Mouse (Mus musculus) adrenal gland (tissue): ENCODE data around the gene Coro2a.
"Not testable (repeated sequence)": the region's sequence is repeated elsewhere in the genome, so short reads cannot be mapped to it uniquely, and the experiment has no call there.

Experiments used
- intact Hi-C: fragments of 180-260 bp; cut with DNase I; formaldehyde crosslinking; loops from one replicate; pipeline ENCODE4 v1.15.1; 2025
- long read RNA-seq, 2 experiments: library from polyadenylated mRNA; unstranded; transcript quantifications; one replicate each; pipeline ENCODE4 v2.0.0; 2020; ENCODE audit warnings: borderline replicate concordance in 1 of 2; ENCODE audit not compliant: insufficient replicate concordance in 1 of 2

Coro2a gene
- long read RNA-seq, experiment 1, partial matches to known transcripts = 1 of 4 reads
- long read RNA-seq, experiment 1, other reads (novel, unspliced or antisense) = 3 of 4 reads
- long read RNA-seq, experiment 2, partial matches to known transcripts = 0 of 4 reads
- long read RNA-seq, experiment 2, other reads (novel, unspliced or antisense) = 4 of 4 reads

DNA sequence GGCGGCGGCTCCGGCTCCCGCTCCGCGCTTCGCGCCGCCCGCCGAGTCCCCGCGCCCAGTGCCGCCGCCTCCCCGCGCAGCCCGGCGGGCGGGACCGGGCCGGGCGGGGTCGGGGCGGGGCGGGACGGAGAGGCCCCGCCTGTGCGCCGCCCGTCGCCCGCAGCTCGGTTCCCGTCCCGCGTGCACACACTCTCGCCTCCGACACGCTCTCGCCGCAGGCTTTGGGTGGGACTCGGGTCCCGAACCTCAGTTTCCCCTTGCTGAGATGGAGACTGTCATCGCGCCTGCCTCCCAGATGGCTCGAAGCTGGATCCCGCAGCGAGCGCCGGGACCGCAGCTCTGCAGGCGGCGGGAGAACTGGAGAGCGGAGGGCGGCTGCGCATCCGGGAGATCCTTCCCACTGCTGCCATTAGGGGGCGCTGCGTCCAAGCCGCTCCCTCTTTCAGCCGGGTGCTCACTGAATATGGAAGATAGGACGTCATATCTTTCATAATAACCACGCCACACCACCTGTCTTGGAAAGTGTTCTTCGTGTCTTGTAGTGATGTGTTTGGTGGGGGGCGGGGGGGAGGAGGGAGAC, at the start of gene Coro2a:
TSS of gene Coro2a (minus strand) at position 359 of the 580 bp plus-strand sequence.
- intact Hi-C loops = loop anchor here (10.0 kb wide), 1 partner anchor 97 kb away; no protein-coding TSS in a partner anchor

DNA sequence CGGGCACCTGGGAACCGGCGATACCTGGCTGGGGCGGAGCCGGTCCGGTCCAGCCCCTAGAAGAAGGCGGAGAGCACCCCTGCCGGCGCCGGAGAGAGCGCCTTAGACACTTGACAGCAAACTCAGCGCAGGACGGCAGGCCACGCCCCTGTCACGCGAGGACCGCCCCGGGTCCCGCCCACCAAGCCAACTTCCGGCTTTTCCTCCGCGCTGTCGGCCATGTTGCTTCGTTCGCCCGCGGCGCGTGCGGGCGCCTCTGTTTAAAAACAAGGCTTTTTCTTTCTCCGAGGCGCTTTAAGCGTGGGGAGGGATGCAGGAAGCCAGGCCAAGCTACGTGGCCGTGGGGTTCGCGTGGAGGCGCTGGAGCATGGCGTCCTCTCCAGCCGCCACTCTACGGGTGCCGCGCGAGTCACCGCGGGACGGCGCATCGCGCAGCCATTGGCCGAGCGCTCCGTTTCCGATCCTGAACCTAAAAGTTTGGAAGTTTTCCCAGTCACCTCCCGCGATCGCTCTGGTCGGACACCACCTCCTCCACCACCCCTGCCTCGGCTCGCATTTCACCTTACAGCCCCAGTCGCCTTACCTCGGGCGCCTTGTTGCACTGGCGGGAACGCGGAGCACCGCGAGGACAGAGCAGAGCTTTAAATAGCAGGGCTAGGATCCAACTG, 48.2 kb upstream of the Coro2a start, which contains the start of gene Tbc1d2:
TSS of gene Tbc1d2 (minus strand) at position 124 of the 668 bp plus-strand sequence.
- intact Hi-C loops = no loop called here

DNA sequence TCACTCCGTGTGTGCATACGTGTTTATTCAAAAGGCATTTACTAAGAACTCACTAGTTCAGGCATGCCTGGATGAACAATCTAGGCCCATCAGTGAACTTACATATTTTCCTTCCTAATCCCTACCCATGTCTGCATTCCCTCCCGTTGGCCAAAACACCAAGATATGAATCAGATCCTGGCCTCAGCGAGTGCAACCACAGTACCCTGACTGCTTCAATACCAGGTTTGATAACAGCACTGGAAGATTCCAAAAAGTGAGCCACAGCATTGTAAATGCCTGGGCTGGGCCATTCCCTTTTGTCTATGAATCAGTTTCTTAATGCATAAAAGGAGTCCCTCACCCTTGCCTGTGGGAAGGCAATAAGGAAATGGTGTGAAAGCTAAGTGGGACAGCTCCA, 47.2 kb upstream of the Coro2a start:
- intact Hi-C loops = no loop called here

DNA sequence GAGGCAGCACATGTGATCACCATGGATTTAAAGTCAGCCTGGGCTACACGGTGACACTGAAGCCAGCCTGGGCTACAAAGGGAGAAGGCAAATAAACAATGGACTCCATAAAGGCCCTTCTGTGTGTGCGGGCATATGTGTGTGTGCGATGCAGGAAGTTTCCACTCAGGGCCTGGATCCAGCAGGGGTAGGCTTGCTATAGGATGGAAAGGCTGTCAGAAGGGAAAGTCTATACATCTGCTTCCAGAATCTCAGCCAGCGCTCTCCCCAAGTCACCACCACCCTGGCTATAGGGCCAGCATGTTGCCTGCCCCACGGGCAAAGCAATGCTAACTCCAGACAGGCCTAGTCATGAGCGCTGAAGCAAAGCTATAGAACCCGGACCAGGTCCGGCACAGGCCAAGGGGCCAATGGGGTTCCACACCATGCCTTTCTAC, 41.7 kb upstream of the Coro2a start:
- intact Hi-C loops = no loop called here

DNA sequence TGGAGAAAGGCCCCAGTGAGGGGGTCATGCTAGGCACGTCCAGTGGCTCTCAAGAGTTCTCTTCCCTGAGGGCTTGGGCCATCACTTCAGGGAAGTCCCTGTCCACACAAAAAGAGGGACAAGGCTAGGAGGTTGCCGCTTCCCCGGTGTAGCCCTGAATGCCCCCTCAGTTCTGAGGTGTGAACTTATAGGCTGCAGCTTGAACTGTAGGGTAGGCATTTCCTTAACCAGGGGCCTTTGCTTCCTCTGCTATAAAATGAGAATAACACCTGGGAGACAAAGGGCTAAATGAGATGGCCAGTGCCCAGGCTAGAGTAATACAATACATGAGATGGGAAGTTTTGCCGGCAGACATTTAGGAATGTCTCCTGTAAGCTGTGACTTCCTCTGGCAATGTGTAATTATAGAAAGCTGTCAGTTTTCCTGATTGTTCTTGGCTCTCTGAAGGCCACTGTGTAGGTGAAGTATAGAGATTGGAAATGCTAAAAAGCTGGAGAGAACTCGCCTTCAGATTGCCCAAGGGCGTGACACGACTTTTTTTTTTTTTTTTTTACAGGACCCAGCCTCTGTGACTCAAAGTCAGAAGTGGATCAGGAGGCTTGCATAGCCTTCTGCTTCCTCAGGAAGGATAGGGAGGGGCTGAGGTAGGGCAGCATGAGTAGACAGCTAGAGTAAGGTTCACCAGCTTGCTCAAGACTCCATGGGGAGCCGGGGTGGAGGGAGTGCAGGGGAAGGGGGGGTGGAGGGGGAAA, 41.1 kb upstream of the Coro2a start:
- intact Hi-C loops = no loop called here

DNA sequence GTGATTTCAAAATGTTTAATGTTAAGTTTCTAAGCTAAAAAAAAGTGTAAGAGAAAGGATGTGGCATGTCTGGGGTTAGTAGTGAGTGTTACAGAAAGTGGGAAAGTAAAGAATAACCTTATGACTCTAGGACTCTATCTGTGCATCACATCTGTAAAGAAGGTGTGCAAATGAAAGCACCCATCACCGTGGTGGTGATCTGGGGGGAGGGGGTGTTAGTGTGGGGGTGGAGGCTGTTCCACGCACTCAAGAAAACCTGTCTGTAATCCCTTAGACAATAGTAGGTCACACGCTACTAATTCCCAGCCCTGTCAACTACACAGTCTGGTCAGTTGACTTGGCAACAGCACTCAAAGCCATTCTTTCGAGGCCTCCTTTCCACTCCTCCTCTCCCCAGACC, 39.3 kb upstream of the Coro2a start:
- intact Hi-C loops = no loop called here

DNA sequence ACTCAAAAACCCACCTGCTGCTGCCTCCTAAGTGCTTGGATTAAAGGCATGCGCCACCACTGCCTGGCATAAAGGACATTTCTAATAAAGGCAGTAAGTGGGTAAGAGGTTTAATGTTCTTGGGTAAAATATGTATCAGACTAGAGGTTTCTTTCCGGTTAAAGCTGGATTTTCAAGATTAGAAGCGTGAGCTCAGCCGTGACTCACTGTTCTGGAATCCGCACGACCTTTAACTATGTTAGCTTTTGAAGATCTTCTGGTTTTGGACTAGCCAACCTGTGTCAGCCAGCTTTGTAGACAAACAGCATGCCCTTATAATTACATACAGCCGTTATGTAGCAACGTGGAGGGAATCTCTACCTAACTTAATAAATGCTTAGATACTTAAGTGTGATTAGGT, 37.9 kb upstream of the Coro2a start:
- intact Hi-C loops = no loop called here

DNA sequence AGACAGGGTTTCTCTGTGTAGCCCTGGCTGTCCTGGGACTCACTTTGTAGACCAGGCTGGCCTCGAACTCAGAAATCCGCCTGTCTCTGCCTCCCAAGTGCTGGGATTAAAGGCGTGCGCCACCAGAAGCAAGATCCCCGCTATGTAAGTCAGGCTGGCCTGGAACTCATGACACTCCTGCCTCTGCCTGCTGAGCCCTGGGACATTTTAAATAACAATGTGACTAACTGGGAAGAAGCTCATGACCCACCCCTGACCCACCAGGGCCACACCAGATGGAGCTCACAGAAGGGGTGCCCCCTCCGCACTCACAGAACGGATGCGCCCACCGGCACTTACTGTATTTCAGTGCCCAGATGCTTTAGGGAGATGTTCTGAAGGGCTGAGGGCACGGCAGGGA, 35.2 kb upstream of the Coro2a start:
- intact Hi-C loops = not testable (repeated sequence)

DNA sequence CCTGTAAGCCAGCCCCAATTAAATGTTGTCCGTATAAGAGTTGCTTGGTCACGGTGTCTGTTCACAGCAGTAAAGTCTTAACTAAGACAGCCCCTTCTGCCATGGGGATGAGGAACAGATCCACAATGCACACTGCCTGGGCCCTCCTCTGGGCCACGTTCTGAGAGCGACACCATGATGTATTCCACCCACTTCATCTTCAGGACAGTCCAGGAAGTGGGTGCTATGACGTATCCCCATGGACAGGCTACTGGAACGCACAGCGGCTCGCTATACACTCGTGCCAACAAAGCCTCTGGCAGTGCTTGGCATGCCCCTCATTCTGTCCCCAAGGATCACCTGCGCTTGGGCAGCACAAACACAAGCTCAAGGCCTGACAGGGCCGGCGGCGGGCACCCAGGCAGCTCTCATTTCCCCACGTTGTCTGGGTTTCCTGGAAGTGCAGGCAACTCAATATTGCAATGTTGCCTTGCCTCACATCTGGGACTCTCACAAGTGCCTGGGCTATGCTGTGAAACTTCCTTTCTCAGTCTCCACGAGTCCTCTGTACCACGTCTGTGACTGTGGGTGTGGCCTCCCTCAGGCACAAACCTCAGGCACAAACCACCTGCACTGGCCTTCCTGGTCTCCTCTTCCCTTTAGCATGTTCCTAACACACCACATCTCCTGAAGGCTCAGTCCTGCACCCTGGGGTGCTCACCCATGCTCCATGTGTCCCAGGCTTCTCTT, 33.9 kb upstream of the Coro2a start:
- intact Hi-C loops = no loop called here

DNA sequence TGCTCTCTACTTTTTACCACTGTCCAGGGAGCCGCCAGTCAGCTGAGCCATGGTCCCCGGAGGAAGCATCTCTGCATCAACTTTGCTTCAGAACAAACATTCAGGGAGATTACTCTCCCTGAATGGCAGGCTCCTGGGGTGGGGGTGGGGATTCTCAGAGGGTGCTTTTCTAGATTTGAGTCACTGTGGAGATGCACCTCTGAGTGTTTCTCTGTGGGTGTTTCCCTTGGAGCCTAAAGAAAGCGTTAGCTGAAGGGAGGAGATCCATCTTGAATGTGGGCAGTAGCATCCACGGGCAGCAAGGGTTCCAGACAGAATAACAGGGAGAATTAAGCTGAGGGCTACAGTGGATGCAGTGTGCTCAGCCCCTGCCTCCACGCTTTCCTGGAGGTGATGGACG, 32.9 kb upstream of the Coro2a start:
- intact Hi-C loops = no loop called here

DNA sequence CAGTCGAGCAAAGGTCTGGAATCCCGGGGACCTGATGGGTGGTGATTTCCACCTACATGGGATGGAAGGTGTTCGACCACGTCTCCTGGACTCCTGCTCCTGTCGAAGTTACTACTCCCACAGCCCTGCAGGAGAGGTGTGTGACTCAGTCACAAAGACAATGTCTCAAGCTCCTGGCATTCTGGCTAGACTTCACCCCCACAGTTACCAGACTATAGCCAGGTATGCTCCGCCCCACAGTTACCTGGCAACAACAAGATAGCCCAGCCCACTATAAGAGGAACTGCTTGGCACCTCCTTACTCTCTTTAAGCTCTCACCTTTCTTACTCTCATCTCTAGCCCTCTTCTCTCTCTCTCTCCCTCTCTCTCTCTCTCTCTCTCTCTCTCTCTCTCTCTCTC, 31.6 kb upstream of the Coro2a start:
- intact Hi-C loops = not testable (repeated sequence)

DNA sequence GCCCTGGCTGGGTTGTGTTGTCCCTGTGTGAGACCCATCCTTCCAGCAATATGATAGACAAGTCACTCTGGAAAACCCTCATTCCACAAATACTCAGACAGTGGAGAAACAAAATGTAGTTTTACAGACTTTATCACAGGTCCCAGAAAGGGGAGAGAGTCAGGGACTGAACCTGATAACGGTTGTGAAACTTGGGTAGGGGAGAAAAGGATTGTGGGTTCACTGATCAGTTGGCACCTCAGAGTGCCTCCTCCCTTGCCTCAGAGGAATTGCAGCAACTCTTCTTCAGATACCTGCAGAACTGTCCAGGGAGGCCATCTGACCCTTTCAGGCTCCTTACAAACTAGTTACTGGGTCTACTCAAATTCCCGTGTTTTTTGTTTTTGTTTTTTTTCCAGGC, 30.5 kb upstream of the Coro2a start:
- intact Hi-C loops = no loop called here

DNA sequence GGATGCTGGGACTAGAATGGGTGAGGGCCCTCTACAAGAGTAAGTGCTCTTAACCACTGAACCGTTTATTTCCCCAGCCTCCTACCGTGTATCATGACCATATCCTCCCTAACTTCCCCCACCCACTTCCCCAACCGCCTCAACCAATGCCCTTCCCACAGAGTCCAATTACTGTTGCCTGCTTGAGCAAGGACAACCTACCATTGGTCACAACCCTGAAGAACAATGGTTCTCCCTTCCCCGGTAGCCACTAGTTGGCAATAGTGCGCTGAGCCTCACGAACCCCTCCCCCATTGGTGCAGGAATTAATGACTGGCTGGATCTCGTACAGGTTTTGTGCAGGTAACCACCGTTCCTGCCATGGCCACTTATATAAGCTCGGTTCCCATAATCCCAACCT, 28.4 kb upstream of the Coro2a start:
- intact Hi-C loops = no loop called here

DNA sequence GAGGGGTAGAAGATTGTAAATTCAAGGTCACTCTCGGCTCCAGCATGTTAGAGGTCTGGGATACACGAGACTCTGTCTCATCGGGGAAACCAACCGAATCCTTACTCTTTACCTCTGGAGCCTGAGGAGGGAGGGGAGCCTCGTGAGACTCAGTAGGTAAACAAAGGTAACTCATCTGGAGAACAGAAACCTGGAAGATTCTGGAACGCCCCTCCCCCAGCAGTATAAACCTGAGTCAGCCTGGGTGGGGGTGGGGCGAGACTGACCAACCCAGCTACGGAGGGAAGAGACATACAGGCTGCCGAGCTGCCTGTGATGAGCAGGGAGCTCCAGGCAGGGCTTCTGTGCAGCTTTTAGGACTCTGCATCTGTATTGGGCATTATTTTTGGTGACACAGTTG, 26.9 kb upstream of the Coro2a start:
- intact Hi-C loops = no loop called here

DNA sequence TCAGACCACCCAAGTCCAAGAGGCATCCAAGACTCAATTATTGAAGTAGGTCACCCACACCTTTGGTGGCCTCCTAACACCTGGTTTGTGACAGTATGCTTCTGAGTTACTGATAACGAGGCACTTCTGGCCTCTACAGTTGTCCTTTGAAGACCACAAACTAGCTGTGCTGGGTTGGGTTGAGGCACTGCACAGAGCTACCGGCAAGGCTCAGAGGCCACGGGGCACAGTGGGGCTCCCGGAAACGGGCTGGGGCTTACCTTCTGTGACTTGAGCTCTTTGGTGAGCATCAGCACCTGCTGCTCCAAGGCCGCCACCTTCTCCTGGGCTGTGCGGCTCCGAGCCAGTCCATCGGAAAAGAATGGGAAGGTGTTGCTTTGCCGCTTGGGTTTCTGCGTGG, 26.1 kb upstream of the Coro2a start:
- intact Hi-C loops = no loop called here

DNA sequence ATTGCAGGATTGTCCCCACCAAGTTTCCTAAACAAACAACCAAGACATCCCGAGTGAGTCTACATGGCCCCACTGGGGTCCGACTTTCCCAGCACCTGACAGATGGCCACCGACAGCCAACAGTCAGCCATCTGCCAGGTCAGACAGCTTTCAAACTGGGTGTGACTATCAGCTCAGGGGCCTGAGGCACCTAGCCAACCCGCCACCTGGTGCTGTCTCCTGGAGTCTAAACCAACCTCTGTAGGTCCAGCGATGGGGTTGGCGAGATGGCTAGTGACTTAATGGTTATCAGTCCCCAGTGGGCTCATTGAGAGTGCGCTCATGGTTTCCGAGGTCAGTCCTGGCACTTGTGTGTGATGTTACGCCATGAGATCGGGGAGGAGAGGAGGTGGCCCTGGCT, 23.1 kb upstream of the Coro2a start:
- intact Hi-C loops = no loop called here

DNA sequence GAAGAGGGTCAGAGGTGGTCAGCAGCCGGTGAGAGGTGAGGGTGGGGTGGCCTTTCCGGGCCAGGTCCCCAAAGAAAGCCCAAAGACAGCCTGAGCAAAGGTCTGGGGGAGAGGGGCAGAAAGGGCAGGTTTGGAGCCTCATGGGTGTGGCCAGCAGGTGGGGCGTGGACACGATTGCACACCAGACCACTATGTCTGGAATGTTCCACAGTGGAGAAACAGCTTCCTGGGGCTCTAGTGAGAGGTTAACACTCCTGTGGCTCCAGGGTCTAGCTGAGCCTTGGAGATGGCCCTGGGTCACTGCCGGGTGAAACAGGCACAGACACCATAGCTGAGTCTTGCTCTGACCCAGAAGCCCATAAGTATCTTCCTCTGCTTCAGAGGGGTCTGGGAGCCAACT, 21.0 kb upstream of the Coro2a start:
- intact Hi-C loops = no loop called here

DNA sequence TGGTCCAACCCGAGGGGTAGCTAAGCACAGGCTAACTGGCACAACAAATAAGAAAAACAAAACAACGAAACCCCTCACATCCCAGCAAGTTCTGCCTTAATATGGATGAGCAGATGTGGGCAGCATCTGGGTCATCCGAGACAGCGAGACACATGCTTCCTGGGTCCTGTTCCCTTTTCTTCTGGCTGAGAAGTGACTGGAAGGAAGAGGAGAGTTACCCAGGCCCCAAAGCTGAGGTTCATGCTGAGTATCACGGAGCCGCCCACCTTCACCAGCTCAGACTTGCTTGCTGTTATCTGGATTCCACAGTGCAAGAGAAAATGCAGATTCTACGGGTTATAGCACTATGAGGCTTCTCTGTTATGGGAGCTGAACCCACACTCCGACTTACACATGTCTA, 18.9 kb upstream of the Coro2a start:
- intact Hi-C loops = no loop called here

DNA sequence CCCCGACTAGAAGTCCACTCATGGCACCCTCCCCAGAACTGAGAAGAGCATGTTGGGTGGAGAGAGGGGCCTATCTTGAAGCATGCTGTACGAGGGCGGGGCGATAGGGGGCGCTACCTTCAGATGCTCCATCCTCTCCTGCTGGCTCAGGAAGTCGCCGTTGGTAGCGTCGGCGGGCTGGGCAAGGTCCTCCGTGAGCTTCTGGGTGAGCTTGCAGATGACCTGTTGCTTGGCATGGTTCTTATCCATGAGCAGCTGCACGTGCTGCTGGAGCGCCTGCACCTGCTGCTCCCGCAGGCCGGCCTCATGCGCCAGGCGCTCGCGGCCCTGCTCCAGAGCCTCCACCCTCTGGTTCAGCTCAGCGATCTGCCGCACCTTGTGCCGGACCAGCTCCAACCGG, 18.3 kb upstream of the Coro2a start:
- intact Hi-C loops = no loop called here

DNA sequence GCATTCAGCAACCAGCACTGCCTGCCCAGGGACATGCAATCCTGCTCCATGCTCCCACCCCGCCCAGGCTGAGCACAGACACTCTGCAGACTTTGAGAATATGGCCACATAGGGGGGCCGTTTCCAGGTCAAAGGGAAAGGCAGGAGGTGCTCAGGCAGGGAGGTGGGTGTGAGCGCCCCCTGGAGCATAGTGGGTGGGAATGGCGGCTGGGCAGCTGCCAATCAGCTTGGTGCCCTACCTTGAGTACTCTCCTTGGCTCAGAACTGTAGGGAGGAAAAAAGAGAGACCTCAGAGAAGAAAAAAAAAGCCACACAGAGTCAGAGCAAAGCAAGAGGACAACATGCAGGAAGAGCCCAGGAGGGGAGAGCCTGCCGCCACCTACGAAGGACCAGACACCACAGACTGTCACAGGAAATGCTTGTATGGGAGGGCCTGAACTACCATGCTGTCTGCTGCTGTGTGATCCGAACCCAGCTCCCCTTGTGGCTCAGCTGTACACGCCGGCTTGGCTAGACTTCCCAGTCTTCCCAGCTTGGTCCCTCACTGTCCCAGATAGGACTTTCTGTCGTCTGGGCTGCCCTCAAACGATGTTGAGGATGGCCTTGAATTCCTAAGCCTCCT, 16.3 kb upstream of the Coro2a start:
- intact Hi-C loops = no loop called here

DNA sequence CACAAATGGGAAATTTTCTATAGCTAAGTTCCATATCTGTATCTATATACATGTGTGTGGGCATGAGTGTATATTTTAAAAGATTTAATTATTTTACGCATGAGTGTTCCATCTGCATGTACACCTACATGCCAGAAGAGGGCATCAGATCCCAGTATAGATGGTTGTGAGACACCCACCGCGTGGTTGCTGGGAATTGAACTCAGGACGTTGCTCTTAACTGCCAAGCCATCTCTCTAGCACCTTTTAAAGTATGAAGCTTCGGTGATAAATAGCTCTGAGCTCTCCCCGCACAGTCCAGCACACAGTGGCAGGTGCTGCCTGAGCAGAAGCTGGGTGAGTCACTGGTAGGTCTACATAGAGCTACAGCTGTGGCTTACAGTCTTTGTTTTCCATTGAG, 15.4 kb upstream of the Coro2a start:
- intact Hi-C loops = no loop called here
